Mouse (Mus musculus): Measurements from ENCODE around the gene Apol10a.
A peak's percentile ranks its signal among the peaks of the same experiment; 100 is the strongest.
"Not testable (repeated sequence)": the region's sequence is repeated elsewhere in the genome, so short reads cannot be mapped to it uniquely, and the experiment has no call there.

Gene Apol10a

DNA sequence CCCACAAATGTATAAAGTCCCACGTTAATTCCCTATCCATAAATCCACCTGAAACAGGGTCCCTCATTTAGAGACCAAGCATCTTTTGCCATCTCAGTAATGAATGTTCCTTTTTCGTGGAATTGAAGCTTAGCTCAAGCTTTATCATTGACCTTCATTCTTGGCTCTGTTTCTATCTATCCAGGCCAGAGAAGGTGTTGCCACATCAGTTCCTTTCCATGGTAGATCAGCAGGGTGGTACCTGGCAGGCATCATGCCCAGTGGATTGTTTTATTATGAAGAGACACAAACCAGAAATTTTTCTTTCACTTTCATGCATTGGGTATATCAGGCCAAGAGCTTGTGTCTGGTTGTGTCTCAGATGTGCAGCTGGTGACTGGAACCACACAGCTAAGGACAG, at the start of gene Apol10a:
Apol10a (plus strand) TSS at position 355 of the 400 bp plus-strand sequence.
- not testable (repeated sequence) for DNase-seq

DNA sequence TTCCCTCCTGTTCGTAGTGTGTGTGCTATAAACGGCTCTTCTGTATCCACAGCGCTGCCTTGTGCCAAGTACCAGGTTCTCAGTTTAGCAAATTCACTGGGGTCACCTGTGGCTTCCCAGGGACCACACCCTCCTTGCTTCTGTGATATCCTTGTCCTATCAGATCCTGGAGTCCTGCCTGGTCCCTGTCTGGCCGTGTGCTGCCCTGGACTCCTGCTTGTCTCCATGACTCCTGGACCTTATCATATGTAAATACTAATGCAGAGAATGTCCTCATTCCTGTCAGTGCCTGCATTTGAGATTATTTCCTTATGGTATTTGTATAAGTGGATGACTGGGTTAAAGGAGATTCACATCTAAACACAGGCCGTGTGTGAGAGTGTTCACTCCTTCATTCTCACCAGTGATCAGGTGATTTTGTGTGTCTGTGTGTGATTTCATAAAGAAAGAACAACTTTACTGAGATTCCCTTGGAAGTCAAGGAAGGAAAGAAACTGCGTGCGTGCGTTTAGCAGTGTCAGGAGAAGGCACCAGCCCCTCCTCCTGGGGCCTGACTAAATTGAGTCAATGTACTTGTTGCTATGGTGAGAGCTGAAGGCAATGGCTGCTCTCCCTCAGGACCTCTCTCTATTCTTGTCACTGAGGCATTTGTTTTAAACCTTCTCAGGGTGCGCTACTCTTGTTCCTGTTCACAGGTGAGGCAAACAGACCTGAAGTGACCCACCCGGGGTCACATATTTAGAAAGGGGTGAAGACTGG, 48.0 kb upstream of the Apol10a start:
- not testable (repeated sequence) for DNase-seq

DNA sequence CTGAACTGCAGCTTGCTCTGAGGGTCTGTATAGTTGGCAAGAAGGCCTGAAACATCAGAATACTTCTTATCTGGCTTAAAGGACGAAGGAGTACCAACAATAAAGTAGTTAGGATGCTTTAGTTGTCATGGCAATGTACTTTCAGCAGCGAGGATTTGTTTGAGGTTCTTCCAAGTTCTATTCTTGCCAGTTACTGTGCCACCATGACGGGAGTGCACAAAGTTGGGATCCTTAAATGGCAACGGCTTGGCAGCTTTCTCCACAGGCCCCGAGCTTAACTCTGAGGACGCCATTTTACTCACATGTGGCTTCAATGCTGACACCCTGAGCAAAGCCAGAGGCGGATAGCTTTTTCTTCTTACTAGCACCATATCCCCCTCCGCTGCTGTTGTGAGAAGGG, 32.1 kb upstream of the Apol10a start:
- DNase-seq: not testable (repeated sequence)

DNA sequence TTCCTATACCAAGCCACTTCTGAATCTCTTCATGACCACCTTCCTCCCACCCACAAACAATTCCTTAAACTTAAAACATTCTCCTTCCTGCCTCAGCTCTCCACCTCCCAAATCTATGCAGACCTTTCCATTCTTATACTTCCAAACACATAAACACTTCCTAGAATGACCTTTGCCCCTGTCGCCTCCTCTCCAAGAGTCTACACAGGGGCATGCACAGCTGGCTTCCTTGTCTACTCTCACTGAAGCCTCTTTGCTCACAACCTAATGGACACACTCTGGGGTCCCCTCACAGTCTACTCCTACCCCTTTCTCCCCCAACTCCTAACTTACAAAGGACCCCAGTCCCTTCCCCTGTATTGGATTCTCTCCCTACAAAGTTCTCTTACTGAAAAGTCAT, 31.2 kb upstream of the Apol10a start:
- DNase-seq: not testable (repeated sequence)

DNA sequence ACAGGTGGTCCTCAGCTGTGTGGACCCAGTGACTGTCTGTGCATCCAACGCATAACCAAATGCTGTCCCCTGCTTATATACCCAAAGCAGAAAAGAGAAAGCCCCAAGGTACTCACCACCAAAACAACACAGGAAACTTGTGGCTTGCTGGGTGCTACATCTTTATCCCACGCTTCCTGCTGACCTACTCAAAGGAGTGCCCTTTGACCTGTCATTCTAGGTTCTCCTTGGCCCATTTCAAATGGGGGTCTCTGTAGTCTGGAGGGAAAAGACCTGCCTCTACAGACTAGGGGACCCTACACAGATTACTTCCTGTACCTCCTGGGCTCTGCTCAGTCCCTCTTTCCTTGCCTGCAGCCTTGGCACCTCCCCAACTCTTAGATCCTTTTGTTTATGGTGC, 29.5 kb upstream of the Apol10a start, which contains the start of gene Apol7b:
Apol7b (minus strand) TSS at position 101 of the 400 bp plus-strand sequence.
- DNase-seq: not testable (repeated sequence)

DNA sequence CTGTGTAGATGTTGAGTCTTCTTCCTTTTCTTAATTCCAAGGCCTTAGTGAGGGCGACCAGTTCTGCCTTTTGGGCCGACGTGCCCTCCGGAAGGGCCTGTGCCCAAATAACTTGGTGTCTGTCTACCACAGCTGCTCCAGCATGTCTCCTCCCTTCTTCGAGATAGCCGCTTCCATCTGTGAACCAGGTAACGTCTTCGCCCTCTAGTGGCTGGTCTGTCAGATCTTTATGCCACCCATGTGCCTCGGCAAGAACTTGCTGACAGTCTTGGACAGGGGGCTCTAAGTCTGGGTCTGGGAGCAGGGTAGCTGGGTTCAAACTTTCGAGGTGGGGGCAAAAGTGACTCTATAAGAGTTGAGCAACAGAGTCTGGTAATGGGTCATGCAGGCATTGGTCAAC, 26.9 kb upstream of the Apol10a start:
- peak; percentile 28 for DNase-seq

DNA sequence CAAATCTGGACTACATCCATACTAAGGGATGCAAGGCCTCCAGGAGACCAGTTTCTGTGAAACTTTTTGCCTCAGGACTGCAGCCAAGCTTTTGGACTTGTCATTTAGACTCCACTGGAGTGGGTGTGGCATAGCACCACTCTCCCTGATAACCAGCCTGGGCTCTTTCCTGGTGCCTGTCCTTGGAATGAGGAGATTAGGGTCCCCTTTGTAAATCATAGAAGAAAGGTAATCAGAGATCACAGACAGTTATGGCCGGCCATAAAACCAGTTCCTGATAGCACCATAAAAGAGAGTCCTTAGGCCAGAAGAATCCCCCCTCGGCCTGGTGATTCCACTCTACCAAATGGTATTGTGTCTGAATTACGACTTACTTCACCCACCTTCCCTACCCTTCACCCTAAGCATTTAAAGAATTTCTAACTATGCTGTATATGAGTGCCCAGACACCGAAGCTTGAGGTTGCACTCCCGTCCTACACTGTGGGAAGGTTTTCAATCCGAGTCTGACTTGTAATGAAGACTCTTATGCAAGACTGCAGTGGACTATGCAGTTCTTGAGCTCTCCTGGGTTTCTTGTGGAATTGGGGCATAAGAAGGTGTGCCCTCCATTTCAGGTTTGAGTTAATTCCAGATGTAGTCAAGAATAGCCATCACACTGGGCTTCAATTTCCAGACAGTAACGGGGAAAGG, 2.0 kb upstream of the Apol10a start:
- not testable (repeated sequence) for DNase-seq

DNA sequence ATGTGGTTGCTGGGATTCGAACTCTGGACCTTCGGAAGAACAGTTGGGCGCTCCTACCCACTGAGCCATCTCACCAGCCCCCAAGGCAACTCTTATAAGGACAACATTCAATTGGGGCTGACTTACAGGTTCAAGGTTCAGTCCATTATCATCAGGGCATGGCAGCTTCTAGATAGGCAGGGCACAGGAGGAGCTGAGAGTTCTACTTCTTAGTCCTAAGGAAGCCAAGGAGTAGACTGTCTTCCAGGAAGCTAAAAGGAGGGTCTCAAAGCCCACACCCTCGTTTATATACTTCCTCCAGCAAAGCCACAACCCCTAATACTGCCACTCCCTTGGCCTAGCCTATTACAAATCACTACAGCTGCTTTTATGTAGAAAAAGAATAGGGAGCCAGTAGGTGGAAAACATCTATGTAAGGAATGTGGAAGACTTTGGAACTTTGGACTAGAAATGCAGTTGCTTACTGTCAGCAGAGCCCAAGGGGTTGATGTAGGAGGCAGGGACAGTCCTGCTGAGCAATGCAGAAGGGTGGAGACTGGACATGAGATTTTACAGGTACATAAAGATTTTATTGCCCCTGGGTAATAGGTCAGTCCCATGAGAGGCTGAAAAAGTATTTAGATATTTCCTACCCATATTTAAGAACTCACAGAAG, 5.4 kb downstream of the Apol10a start:
- DNase-seq: peak; percentile 12

DNA sequence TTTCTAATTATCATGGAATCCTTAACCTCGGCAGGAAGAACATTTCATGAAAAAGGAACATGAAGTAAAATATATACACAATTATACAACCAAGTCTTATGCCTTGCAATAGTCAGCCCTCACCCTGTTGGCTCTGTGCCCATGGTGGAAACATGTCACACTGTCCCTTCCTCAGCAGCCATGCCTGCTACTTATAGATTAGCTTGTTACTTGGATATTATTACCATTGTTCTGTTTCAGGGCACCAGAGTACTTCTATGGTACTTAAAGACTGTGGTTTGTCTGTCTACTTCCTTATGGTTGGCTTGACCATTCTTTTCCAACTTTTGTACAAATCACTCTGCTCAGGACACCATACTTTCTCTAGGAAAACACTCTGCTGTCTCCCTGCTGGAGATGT, 16.3 kb downstream of the Apol10a start:
- not testable (repeated sequence) for DNase-seq

DNA sequence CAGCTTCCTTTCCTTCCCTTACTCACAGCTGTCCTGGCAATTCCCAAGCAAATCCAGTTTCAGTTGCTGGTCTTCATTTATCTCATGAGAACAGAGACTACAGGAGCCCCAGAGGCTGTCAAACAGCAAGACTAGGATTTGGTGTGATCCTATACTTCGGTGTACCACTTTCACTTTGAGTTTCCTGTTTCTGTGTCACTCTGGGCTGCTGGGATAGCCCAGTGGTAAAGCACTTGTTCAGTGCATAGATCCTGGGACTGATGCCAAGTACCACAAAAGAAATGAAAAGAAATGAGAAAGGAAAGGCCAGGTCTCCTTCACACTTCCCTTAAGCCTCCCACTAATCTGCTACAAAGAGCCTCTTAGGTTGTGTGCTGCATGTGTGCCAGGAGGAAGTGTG, 17.8 kb downstream of the Apol10a start:
- DNase-seq: not testable (repeated sequence)

DNA sequence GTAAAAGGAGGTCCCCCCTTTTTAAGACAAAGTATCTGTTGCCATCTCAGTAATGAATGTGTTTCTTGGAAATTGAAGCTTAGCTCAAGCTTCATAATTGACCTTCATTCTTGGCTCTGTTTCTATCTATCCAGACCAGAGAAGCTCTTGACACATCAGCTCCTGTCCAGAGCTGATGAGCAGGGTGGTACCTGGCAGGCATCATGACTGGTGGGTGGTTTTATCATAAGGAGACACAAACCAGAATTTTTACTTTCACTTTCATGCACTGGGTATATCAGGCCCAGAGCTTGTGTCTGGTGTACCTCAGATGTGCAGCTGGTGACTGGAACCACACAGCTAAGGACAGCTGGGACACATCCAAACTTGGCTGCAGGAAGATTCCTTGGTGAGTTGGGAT, 31.1 kb downstream of the Apol10a start, which contains the start of gene Apol11a:
Apol11a (plus strand) TSS at position 306 of the 400 bp plus-strand sequence.
- DNase-seq: not testable (repeated sequence)

DNA sequence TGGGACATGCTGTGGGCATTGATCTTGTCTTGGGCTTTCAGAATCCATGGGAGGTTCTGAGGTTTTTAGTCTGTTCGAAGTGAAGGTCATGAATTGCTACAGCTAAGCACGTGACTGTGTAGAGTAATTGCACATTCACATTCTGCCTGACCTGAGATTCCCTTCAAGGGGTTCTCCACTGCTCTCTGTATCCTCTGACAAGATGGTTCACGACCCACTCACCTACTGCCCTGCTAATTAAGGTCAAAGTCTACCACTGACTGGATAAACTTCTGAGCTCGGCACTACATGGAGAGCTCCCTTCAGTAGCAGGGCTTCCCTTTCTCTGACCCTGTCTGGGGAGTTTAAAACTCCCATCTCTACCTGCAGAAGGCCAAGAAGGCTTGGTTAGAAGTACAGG, 43.7 kb downstream of the Apol10a start:
- DNase-seq: not testable (repeated sequence)

DNA sequence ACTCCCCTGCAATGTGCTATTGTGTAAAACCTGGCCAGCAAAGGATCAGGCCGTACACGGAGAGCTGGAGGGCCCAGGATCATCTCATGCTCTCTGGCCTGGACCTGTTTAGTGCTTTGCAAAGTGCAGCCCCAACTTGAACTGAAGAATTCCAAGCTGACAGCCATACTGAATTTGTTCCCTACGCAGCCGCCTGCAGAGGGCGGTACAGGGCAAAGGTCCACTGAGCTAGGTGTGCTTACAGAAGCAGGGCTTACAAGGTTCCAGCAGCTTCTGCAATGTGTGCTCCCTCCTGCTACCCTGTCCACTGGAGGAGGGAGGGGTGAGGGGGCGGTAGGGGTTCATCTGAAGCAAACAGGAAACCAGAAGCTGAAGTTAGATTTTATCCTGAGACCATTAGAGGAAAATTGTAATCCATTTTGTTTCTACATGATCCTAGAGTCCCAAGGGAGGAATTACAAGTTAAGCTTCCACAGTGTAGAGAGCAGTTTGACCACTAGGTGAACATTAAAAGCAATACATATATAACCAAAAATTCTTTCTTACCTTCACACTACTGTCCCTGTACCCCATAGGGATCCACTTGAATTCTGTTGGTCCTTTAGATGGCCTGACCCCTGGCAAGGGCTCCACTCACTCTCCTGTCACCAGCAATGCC, 46.5 kb downstream of the Apol10a start:
- peak; percentile 86 for DNase-seq

DNA sequence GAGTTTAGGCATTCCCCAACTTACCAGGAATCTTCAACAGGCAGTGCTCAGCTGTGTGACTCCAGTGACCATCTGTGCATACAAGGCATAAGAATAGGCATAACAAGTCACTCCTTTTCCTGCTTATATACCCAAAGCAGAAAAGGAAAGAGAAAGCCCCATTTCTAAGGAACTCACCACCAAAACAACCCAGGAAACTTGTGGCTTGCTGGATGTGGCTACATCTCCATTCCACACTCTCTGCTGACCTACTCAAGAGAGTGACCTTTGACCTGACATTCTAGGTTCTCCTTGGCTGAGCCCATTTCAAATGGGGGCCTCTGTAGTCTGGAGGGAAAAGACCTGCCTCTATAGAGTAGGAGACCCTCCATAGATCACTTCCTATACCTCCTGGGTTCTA, 56.4 kb downstream of the Apol10a start, which contains the start of gene Apol7c:
Apol7c (minus strand) TSS at position 101 of the 400 bp plus-strand sequence.
- DNase-seq: no peak

DNA sequence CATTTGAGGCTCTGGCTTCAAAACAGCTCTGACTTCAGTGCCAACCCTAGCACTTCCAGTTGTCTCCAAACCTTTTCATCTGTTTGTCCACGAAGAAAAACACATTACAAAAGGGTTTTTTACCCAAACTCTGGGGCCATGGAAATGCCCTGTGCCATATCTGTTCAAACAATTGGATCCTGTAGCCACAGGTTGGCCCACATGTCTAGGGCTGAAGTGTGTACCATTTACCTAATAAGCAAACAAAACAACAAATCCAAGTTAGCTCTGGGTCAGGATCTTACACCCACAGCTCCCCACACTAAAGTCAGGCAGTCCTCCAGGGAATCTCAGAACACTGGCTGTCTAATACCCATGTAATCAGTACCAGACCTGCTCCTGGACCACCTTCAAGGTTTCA, 62.4 kb downstream of the Apol10a start:
- DNase-seq: not testable (repeated sequence)
